Mouse (Mus musculus) kidney, adult 2 months (tissue): ENCODE data around the gene Sgip1. TPM values are rescaled to one million over a fixed set of nuclear protein-coding genes. Genes with fewer than 3 reads are reported as not detected.

ENCODE experiments used
- DNase-seq: peaks from one replicate; pipeline ENCODE4 v3.0.0; 2021
- H3K27ac ChIP-seq: fragments of 200-500 bp; 2 replicates; pipeline ENCODE4 v1.5.1; 2012; ENCODE audit warnings: low read depth, low read length, control low read depth, inconsistent platforms; ENCODE audit not compliant: insufficient read depth
- H3K27me3 ChIP-seq: fragments of 200-500 bp; replicated peaks from 2 replicates; pipeline ENCODE4 v1.6.1; 2012; ENCODE audit warnings: mild to moderate bottlenecking, moderate library complexity, low read length, inconsistent platforms; ENCODE audit not compliant: control insufficient read depth, insufficient read depth
- H3K36me3 ChIP-seq: fragments of 200-500 bp; 2 replicates; pipeline ENCODE4 v1.6.1; 2012; ENCODE audit warnings: mild to moderate bottlenecking, moderate library complexity, low read length, inconsistent platforms; ENCODE audit not compliant: control insufficient read depth, insufficient read depth
- H3K4me1 ChIP-seq: fragments of 200-500 bp; 2 replicates; pipeline ENCODE4 v1.6.1; 2011; ENCODE audit warnings: low read length; ENCODE audit not compliant: control insufficient read depth, insufficient read depth
- H3K4me3 ChIP-seq: fragments of 200-500 bp; 2 replicates; pipeline ENCODE4 v1.5.1; 2011; ENCODE audit warnings: mild to moderate bottlenecking, low read depth, low read length, control low read depth; ENCODE audit not compliant: insufficient read depth
- CTCF ChIP-seq: fragments of 200-500 bp; conservative IDR thresholded peaks from 2 replicates; pipeline ENCODE4 v1.5.1; 2011; ENCODE audit warnings: low read depth, mild to moderate bottlenecking, control low read depth, low read length, moderate library complexity, mixed read lengths; ENCODE audit not compliant: insufficient read depth, insufficient read length
- POLR2A ChIP-seq: fragments of 200-500 bp; IDR thresholded peaks from one replicate; pipeline ENCODE4 v1.6.1; 2011; ENCODE audit warnings: low read depth, low read length, control low read depth
- WGBS: fragments of 180-500 bp; shearing (Covaris S2); methylation state at CpG from one replicate; pipeline ENCODE4 v1.1.7; 2018; 5-methylcytosine and 5-hydroxymethylcytosine counted together
- polyA plus RNA-seq: library from polyadenylated mRNA; depleted of rRNA; stranded (reverse); fragments of >200 nt; gene quantifications from 2 replicates; pipeline ENCODE4 v1.2.3, GENCODE M21; 2012

Gene Sgip1
- polyA plus RNA-seq, 1 experiment, result 1.1 TPM

DNA sequence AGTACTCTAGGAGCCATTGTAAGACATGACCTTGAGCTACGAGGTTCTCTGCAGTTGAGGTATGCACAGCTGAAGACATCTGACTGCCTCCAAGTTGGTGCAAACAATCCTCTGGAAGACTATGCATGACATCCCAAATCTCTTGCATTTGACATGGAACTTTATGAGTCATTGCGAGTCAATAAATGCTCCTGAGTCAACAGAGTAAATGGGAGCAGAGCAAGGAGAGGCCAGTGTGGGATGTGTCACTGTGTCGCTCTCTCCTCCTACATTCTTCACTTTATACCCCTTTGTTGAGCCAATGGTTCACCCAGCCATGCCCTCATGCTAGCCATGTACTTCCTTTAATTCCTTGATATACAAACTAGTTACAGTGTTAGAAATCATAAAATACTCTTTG lies 142.0 kb downstream of the Sgip1 start:
- H3K27me3 ChIP-seq, result no peaks in the 10 kb centered on the region
- H3K36me3 ChIP-seq, result no peaks in the 10 kb centered on the region
- no peak overlapping the region for H3K4me3 ChIP-seq
- TF ChIP-seq CTCF, result no peak
- no peak for TF ChIP-seq POLR2A
- DNase-seq, result no peak
- H3K27ac ChIP-seq, result no peak overlapping the region
- no peaks in the 10 kb centered on the region for H3K4me1 ChIP-seq
- 87% methylated on average over 3 of the region's 3 CpGs for WGBS

DNA sequence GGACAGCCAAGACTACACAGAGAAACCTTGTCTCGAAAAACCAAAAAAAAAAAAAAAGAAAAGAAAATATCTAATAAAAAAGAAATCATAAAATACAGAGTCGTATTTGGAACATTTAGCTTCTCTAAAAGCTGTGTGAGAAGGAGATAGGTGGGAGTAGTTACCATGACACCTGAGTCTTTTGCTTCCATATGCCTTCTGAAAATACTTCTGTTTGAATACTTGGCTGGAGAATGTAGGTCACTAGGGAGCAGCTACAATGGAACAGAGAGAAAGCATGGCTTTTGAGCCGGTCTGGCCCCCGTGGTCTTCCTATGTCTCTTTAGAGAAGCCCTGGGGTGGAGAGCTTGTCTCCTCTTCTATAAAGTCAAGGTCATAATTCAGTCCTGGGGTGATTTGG lies 143.1 kb downstream of the Sgip1 start:
- TF ChIP-seq CTCF (no peak), POLR2A (no peak)
- H3K4me3 ChIP-seq, result no peak overlapping the region
- no peaks in the 10 kb centered on the region for H3K4me1 ChIP-seq
- no peaks in the 10 kb centered on the region for H3K36me3 ChIP-seq
- no peaks in the 10 kb centered on the region for H3K27me3 ChIP-seq
- no peak overlapping the region for H3K27ac ChIP-seq
- 92% methylated on average over 4 of the region's 4 CpGs for WGBS
- no peak for DNase-seq

DNA sequence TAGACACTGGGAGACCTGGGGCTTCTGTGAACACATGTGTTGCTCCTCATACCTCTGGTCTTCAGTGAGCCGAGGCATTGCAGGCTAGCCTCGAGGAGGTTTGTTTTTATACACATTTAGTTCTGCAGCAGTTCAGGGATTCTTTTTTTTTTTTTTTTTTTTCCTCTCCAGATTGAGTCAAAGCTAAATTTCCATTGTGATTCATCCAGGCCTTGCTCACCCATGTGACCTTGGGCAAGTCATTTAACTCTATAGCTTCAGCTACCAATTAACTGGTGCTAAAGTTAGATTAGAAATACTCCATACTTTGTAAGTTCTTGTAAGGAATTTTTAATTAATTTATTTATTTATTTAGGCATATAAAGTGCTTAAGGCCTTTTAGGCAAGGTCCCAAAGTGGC lies 145.4 kb downstream of the Sgip1 start:
- no peak overlapping the region for H3K27ac ChIP-seq
- no peaks in the 10 kb centered on the region for H3K4me1 ChIP-seq
- no peak for TF ChIP-seq POLR2A
- no peak for TF ChIP-seq CTCF
- no peaks in the 10 kb centered on the region for H3K36me3 ChIP-seq
- H3K4me3 ChIP-seq, result no peak overlapping the region
- no peaks in the 10 kb centered on the region for H3K27me3 ChIP-seq
- WGBS, result 55% methylated on average over 2 of the region's 2 CpGs
- no peak for DNase-seq

DNA sequence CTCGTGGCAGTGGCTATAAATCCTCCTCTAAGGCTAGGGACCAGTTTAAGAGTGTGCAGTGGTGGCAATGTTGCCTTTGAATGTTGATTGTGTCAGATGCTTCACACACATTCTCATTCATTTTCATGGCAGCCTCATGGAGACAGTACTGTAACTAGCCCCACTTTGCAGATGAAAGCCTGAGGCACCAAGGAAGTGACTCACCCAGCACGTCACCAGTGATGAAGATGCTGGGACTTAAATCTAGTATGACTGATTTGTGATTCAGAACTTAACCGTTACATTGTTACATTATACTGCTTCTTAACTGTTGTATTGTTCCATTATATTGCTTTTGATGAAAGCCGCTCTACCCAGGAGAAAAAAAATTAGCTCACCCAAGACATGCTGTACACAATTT lies 145.8 kb downstream of the Sgip1 start:
- DNase-seq, result no peak
- no peaks in the 10 kb centered on the region for H3K4me1 ChIP-seq
- no peak overlapping the region for H3K27ac ChIP-seq
- TF ChIP-seq CTCF, result no peak
- no peak for TF ChIP-seq POLR2A
- no peaks in the 10 kb centered on the region for H3K27me3 ChIP-seq
- no peak overlapping the region for H3K4me3 ChIP-seq
- WGBS, result 90% methylated on average over 4 of the region's 4 CpGs
- H3K36me3 ChIP-seq, result no peaks in the 10 kb centered on the region

DNA sequence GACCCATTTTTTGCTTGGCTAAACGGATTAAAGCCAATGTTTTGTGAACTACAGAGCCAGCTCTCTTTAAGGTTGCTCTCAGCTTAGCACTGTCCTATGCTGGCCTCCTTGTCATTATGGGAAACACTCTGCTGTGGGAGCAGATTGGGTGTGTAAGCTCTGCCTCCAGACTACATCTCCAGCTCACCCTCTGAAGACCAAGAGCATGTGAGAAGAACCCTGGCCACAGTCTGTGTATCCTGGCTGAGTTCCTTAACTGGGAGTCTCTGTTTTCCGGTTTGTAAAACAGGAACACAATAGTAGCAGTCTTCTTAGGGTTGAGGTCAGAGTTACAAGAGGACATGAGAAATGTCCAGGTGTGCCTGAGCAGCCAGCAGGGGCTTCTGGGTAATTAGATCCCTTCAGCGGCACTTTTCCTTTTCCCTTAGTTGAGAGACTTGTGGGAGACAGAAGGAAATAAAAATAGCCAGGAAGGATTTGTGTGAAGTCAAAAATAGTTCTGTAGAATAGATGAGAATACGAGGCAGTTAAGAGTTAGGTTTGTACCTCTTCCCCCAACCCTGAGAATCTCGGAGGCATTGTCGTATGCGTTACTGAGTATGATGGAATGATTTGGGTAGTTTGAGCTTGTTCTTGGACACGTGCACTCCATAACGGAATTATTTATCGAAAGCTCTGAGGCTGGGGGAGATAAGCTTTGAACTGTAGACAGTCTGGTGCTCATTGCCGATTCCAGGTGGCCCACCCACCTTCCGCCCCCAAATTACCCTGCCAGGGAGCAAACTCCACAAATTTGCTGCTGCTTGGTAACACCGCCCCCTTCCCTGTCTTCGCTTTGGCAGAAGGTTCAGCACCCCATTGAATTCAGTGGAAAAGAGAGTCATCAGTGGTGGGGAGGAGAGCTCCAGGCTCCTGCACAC lies 146.9 kb downstream of the Sgip1 start:
- H3K27me3 ChIP-seq, result no peaks in the 10 kb centered on the region
- TF ChIP-seq CTCF, result no peak
- TF ChIP-seq POLR2A, result no peak
- H3K4me3 ChIP-seq, result no peak overlapping the region
- no peaks in the 10 kb centered on the region for H3K36me3 ChIP-seq
- no peak for DNase-seq
- no peak overlapping the region for H3K27ac ChIP-seq
- H3K4me1 ChIP-seq, result no peaks in the 10 kb centered on the region
- 71% methylated on average over 14 of the region's 14 CpGs for WGBS

DNA sequence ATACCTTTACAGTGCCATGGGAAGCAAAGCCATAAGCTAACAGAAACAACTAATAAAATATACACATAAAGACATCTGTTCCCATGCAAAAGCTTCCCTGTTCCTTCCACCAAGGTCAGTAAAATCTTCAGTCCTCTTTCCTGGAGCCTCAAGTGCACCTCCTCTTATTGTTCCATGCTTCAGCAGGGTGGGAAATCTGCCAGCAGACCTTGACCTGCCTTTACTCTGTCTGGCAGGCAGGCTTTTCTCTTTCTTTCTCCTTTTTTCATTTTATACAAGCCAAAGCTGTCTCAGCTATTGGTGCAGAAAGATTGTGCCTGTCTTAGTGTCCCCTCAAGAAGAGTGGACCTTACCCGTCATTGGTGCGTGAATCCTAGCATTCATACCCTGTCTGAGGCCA lies 154.8 kb downstream of the Sgip1 start:
- TF ChIP-seq POLR2A (no peak), CTCF (no peak)
- Histone ChIP-seq H3K27ac (no peak overlapping the region), H3K4me1 (no peaks in the 10 kb centered on the region), H3K36me3 (no peaks in the 10 kb centered on the region), H3K27me3 (no peaks in the 10 kb centered on the region), H3K4me3 (no peak overlapping the region)
- 97% methylated on average over 2 of the region's 2 CpGs for WGBS
- peak; percentile 52 for DNase-seq

DNA sequence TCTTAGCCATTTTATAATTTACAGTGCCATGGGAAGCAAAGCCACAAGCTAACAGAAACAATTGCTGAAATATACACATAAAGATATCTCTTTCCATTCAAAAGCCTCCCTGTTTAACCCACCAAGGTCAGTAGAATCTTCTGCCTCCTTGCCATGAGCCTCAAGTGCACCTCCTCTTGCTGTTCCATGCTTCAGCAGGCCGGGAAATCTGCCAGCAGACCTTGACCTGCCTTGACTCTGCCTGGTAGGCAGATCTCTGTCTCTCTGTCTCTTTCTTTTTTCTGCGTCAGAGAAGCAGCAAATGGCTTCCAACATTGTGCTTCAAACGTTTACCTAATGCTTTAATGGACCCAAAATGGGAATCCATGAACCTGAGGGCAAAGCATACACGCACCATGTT lies 157.9 kb downstream of the Sgip1 start:
- peak; percentile 91 for DNase-seq
- no peak overlapping the region for H3K4me3 ChIP-seq
- H3K27ac ChIP-seq, result no peak overlapping the region
- H3K4me1 ChIP-seq, result no peaks in the 10 kb centered on the region
- no peaks in the 10 kb centered on the region for H3K27me3 ChIP-seq
- WGBS, result 45% methylated on average over 4 of the region's 4 CpGs
- TF ChIP-seq CTCF (no peak), POLR2A (no peak)
- H3K36me3 ChIP-seq, result no peaks in the 10 kb centered on the region
